Mouse (Mus musculus) adrenal gland, adult 2 months (tissue): ENCODE measurements around the gene Babam2. TPM values are rescaled to one million over a fixed set of nuclear protein-coding genes. Genes with fewer than 3 reads are reported as not detected.

Source experiments
- DNase-seq: peaks from one replicate; pipeline ENCODE4 v3.0.0; 2021
- microRNA-seq, 2 experiments: library from miRNA; unstranded; fragments of <30 nt; microRNA quantifications; one replicate each; pipeline ENCODE4 v1.2.0; 2021
- polyA plus RNA-seq: library from polyadenylated mRNA; depleted of rRNA; stranded (reverse); fragments of >200 nt; gene quantifications from 2 replicates; pipeline ENCODE4 v1.2.3, GENCODE M21; 2012; rRNA removed
- total RNA-seq, 2 experiments: library from RNA; stranded (reverse); gene quantifications; 2 replicates each; pipeline ENCODE4 v1.2.3; 2021

Gene Babam2
- total and polyA plus RNA-seq, 3 experiments = 88.1 to 177 (median 90.5) TPM

DNA sequence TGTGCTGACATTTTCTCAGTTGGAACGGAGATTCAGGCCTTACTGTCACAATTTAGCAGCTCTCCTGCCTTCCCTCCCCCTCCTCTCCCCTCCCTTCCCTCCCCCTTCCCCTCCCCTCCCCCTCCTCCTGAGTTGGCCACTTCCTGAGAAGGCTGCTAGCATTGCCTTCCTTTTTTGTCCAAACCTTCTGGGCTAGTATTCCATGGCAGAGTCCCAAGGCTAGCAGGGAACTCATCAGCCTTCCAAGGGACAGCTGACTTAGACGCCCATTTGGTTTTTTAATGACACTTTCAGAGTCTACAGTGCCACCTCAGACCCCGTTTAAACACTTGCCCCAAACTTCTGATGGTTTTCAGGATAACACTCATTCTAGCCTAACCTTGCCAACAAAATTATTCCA lies 430.4 kb downstream of the Babam2 start:
- DNase-seq = no peak

DNA sequence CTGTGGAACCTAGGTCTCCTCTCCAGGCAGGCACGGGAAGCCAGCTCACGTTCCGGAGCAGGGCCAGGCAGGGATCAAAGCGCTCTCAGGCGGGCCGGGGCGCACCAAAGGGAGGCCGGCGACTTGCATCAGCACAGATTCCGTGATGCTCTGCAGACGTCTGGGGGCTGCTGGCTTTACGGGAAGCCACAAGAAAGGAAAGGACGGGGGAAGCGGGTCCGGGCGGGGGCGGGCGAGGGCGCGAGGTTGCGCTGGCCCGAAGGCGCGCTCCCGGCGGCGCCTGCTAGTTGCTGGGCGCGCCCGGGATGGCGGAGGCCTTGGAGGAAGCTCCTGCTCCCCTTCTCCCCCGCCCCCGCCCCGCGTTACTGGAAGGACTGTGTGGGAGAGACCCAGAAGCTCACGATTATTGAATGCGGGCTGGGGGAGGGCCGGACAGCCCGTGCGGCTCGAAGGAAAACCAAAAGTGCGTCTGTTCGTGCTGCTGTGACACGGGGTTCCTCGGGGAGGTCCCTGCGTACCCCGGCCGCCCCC lies 435.6 kb downstream of the Babam2 start:
- peak; percentile 85 for DNase-seq

DNA sequence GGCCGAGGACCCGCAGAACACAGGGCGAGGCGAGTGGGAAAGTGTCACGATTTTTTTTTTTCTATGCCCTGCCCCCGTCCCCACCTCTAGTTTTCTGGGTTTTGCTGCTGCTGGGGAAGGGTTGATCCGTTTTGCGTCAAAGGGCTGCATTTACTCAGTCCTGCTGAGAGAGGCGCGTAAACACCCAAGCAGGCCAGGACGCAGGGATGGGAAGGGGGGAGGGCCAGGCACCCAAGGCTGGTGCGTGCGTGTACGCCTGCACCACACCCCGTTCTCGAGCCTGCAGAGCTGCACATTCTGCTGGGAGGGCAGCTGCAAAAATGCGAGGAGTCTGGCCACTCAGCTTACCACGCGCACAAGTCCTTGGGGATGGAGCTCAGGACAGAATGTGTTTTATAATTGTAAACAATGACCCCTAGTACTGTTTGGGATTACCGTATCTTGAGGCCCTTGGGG lies 436.1 kb downstream of the Babam2 start:
- peak; percentile 93 for DNase-seq

DNA sequence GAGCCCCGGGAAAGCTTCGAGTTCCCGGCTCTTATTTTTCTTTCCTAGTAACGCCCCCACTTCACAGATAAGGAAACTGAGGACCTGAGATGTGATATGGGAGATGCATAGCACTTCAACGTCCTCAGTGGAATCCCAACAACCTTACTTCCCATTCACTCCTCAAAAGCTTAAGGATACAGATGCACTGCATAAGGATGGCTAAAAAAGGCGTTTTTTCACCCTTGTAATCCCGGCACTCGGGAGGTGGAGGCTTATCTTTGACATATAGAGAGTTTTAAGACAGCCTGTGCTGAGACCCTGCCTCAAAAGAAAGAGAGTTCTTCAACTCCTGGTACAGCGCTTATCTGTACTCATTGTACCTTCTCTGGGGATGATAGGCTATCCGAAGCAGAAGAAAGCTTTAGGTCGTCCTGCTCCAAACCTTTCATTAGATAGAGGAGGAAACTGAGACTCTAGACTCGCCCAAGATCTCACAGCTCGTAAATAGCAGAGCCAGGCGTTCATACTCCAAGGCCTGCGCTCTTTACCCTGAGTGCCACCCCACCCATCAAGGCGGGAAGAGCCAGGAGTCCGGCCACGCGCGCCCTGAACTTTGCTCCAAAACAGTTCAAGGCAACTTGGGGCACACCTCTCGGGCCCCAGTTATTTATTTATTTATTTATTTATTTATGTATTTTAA lies 436.7 kb downstream of the Babam2 start:
- peak; percentile 74 for DNase-seq

Small RNA genes within 50 kb of the gene (microRNA-seq; reads per million reads assigned to microRNA genes)
- 0 reads per million in 2 experiments for gene Mir3473e

Other genes starting within 250 kb of the Babam2 start
- gene Zfp512, start 245.3 kb upstream of the Babam2 start, total RNA-seq = 10 to 100 TPM; 14.2 to 22.2 TPM
- 4.9 and 5.1 TPM in 2 replicates for gene Zfp512, start 245.3 kb upstream of the Babam2 start, polyA plus RNA-seq
- under 1 TPM in 1 of 2 experiments, not detected in 1; 0.14 TPM for gene 4930548H24Rik, start 211.9 kb upstream of the Babam2 start, total RNA-seq
- not detected in 2 replicates for gene 4930548H24Rik, start 211.9 kb upstream of the Babam2 start, polyA plus RNA-seq
- 10 to 100 TPM; 28.6 to 36.3 TPM for gene Gpn1, start 202.9 kb upstream of the Babam2 start, total RNA-seq
- 38.4 and 48.8 TPM in 2 replicates for gene Gpn1, start 202.9 kb upstream of the Babam2 start, polyA plus RNA-seq
- 10 to 100 TPM; 27.9 to 31.2 TPM for gene Slc4a1ap, start 170.7 kb upstream of the Babam2 start, total RNA-seq
- 13.9 and 16.4 TPM in 2 replicates for gene Slc4a1ap, start 170.7 kb upstream of the Babam2 start, polyA plus RNA-seq
- 10 to 100 TPM; 15.7 to 20.1 TPM for gene Supt7l, start 169.9 kb upstream of the Babam2 start, total RNA-seq
- gene Supt7l, start 169.9 kb upstream of the Babam2 start, polyA plus RNA-seq = 11.7 and 13.0 TPM in 2 replicates
- gene Mrpl33, start 100.7 kb upstream of the Babam2 start, total RNA-seq = 100 to 1,000 TPM; 294 to 325 TPM
- 21.1 and 31.6 TPM in 2 replicates for gene Mrpl33, start 100.7 kb upstream of the Babam2 start, polyA plus RNA-seq
- 10 to 100 TPM; 10.3 to 15.5 TPM for gene Rbks, start 57 bp upstream of the Babam2 start, total RNA-seq
- gene Rbks, start 57 bp upstream of the Babam2 start, polyA plus RNA-seq = 2.2 and 5.0 TPM in 2 replicates